Mouse (Mus musculus) stomach, postnatal 0 days (tissue): ENCODE results near the gene Sapcd1.
A peak's percentile ranks its signal among the peaks of the same experiment; 100 is the strongest.

Experiments
- CTCF ChIP-seq: IDR thresholded peaks from 2 replicates; pipeline ENCODE4 v1.5.1; 2016; ENCODE audit warnings: antibody characterized with exemption, low read depth, mild to moderate bottlenecking, moderate library complexity
- EP300 ChIP-seq: optimal IDR thresholded peaks from 2 replicates; pipeline ENCODE3; 2016; ENCODE audit warnings: antibody characterized with exemption

- TF ChIP-seq CTCF = peak; percentile 7; the same call in 1 of the 2 replicates
- TF ChIP-seq EP300 = no peak
Observed at GRCm38 (mm10) chr17:34981690-34982180, 46.1 kb downstream of the Sapcd1 start, which contains the start of gene Lsm2.
